Mouse (Mus musculus): ENCODE data around the gene Nus1.

The Nus1 gene

GRCm38 (mm10) chr10:52417998-52418860, 882 bp downstream of the Nus1 start:
- no peak for DNase-seq (ENCODE audit: low spot score in 2 of 2)

GRCm38 (mm10) chr10:52418931-52419330, 1.6 kb downstream of the Nus1 start:
- DNase-seq (ENCODE audit: low spot score in 2 of 2) = no peak

- DNase-seq (ENCODE audit: low spot score in 2 of 2) = no peak
Observed at GRCm38 (mm10) chr10:52419402-52419801, 2.1 kb downstream of the Nus1 start.

GRCm38 (mm10) chr10:52420526-52420925, 3.2 kb downstream of the Nus1 start:
- no peak for DNase-seq (ENCODE audit: low spot score in 2 of 2)

- no peak for DNase-seq (ENCODE audit: low spot score in 2 of 2)
Observed at GRCm38 (mm10) chr10:52421716-52422115, 4.4 kb downstream of the Nus1 start.

- no peak for DNase-seq (ENCODE audit: low spot score in 2 of 2)
Observed at GRCm38 (mm10) chr10:52423097-52423496, 5.8 kb downstream of the Nus1 start.

- no peak for DNase-seq (ENCODE audit: low spot score in 2 of 2)
Observed at GRCm38 (mm10) chr10:52426314-52426980, 9.1 kb downstream of the Nus1 start.

GRCm38 (mm10) chr10:52427634-52428415, 10.5 kb downstream of the Nus1 start:
- DNase-seq (ENCODE audit: low spot score in 2 of 2) = no peak

- DNase-seq (ENCODE audit: low spot score in 2 of 2) = no peak
Observed at GRCm38 (mm10) chr10:52430953-52431352, 13.6 kb downstream of the Nus1 start.

- no peak for DNase-seq (ENCODE audit: low spot score in 2 of 2)
Observed at GRCm38 (mm10) chr10:52434836-52435235, 17.5 kb downstream of the Nus1 start.

GRCm38 (mm10) chr10:52460614-52461013, 43.3 kb downstream of the Nus1 start:
- DNase-seq (ENCODE audit: low spot score in 2 of 2) = no peak

- DNase-seq (ENCODE audit: low spot score in 2 of 2) = no peak
Observed at GRCm38 (mm10) chr10:52463941-52464739, 46.8 kb downstream of the Nus1 start.

- no peak for DNase-seq (ENCODE audit: low spot score in 2 of 2)
Observed at GRCm38 (mm10) chr10:52471520-52471919, 54.2 kb downstream of the Nus1 start.
